Mouse (Mus musculus) stomach, postnatal 0 days (tissue): Measurements from ENCODE around the gene Tmem132d.

ENCODE experiments used
- CTCF ChIP-seq: IDR thresholded peaks from 2 replicates; pipeline ENCODE4 v1.5.1; 2016; ENCODE audit warnings: antibody characterized with exemption, low read depth, mild to moderate bottlenecking, moderate library complexity
- EP300 ChIP-seq: optimal IDR thresholded peaks from 2 replicates; pipeline ENCODE3; 2016; ENCODE audit warnings: antibody characterized with exemption

- TF ChIP-seq CTCF (no peak), EP300 (no peak)
These were observed 238.8 kb downstream of the Tmem132d start for GRCm38 (mm10) chr5:128194106-128194505.
